Mouse (Mus musculus) embryonic facial prominence, embryonic 15.5 days (tissue): Measurements from ENCODE around the gene Sbk2. TPM values are rescaled to one million over a fixed set of nuclear protein-coding genes. Genes with fewer than 3 reads are reported as not detected.

Experiments
- ATAC-seq: fragments of 200-750 bp; cut with Nextera tagmentation; 2 replicates; pipeline ENCODE4 v1.8.0; 2017; ENCODE audit warnings: low read depth, moderate TSS enrichment; ENCODE audit not compliant: insufficient number of reproducible peaks, low FRiP score, low TSS enrichment
- H3K27ac ChIP-seq: fragments of 300-500 bp; sonication (generic); replicated peaks from 2 replicates; pipeline ENCODE4 v1.5.1; 2015; ENCODE audit warnings: mild to moderate bottlenecking, inconsistent platforms
- H3K27me3 ChIP-seq: fragments of 300-500 bp; sonication (generic); 2 replicates; pipeline ENCODE4 v1.6.1; 2015; ENCODE audit warnings: inconsistent platforms
- H3K36me3 ChIP-seq: fragments of 300-500 bp; sonication (generic); 2 replicates; pipeline ENCODE4 v1.6.1; 2015; ENCODE audit warnings: mild to moderate bottlenecking, inconsistent platforms
- H3K4me1 ChIP-seq: fragments of 300-500 bp; sonication (generic); 2 replicates; pipeline ENCODE4 v1.6.1; 2015; ENCODE audit warnings: inconsistent platforms
- H3K4me2 ChIP-seq: fragments of 300-500 bp; sonication (generic); replicated peaks from 2 replicates; pipeline ENCODE4 v1.6.1; 2015; ENCODE audit warnings: mild to moderate bottlenecking, inconsistent platforms
- H3K4me3 ChIP-seq: fragments of 300-500 bp; sonication (generic); replicated peaks from 2 replicates; pipeline ENCODE4 v1.5.1; 2015; ENCODE audit warnings: mild to moderate bottlenecking, inconsistent platforms
- H3K9ac ChIP-seq: fragments of 300-500 bp; sonication (generic); 2 replicates; pipeline ENCODE4 v1.6.1; 2015; ENCODE audit warnings: inconsistent platforms
- H3K9me3 ChIP-seq: fragments of 300-500 bp; sonication (generic); replicated peaks from 2 replicates; pipeline ENCODE4 v1.6.1; 2016; ENCODE audit warnings: inconsistent platforms
- WGBS: fragments of 180-500 bp; shearing (Covaris S2); methylation state at CpG from one replicate; pipeline ENCODE4 v1.1.7; 2015; 5-methylcytosine and 5-hydroxymethylcytosine counted together
- polyA plus RNA-seq: library from polyadenylated mRNA; unstranded; fragments of >200 nt; fragmentation: Nextera tagmentation; extraction: Ambion mirVana; gene quantifications from 2 replicates; pipeline ENCODE4 v1.2.1, GENCODE M21; 2015

The Sbk2 gene
- polyA plus RNA-seq, 1 experiment from 2014 or later: 0.32 TPM

GRCm38 (mm10) chr7:4988250-4988649, 24.0 kb upstream of the Sbk2 start:
- no peak overlapping the region for H3K4me2 ChIP-seq
- peaks cover 21% of the 10 kb centered on the region for H3K36me3 ChIP-seq
- H3K9ac ChIP-seq: no peak overlapping the region
- H3K4me3 ChIP-seq: no peak overlapping the region
- H3K27ac ChIP-seq: no peak overlapping the region
- 59% methylated on average over 2 of the region's 2 CpGs for WGBS
- no peaks in the 10 kb centered on the region; the same call in 1 of the 2 replicates for H3K4me1 ChIP-seq
- H3K27me3 ChIP-seq: no peaks in the 10 kb centered on the region
- H3K9me3 ChIP-seq: no peaks in the 10 kb centered on the region
- no peak for ATAC-seq

- Histone ChIP-seq H3K9ac (no peak overlapping the region), H3K9me3 (no peaks in the 10 kb centered on the region), H3K27ac (no peak overlapping the region), H3K27me3 (no peaks in the 10 kb centered on the region), H3K4me1 (no peaks in the 10 kb centered on the region), H3K4me3 (no peak overlapping the region), H3K36me3 (no peaks in the 10 kb centered on the region), H3K4me2 (no peak overlapping the region)
- 88% methylated on average over 7 of the region's 7 CpGs for WGBS
- ATAC-seq: no peak
Measured at GRCm38 (mm10) chr7:4976832-4977231, 12.6 kb upstream of the Sbk2 start.

GRCm38 (mm10) chr7:4975455-4975854, 11.2 kb upstream of the Sbk2 start:
- WGBS: 49% methylated on average over 4 of the region's 4 CpGs
- H3K4me1 ChIP-seq: no peaks in the 10 kb centered on the region

GRCm38 (mm10) chr7:4972321-4973047, 8.3 kb upstream of the Sbk2 start:
- H3K4me3 ChIP-seq: no peak overlapping the region
- no peaks in the 10 kb centered on the region for H3K4me1 ChIP-seq
- no peaks in the 10 kb centered on the region for H3K36me3 ChIP-seq
- no peak overlapping the region for H3K9ac ChIP-seq
- H3K4me2 ChIP-seq: no peak overlapping the region
- no peaks in the 10 kb centered on the region for H3K9me3 ChIP-seq
- WGBS: 65% methylated on average over 18 of the region's 18 CpGs
- peak; percentile 61; the same call in 1 of the 2 replicates for ATAC-seq
- H3K27ac ChIP-seq: no peak overlapping the region
- no peaks in the 10 kb centered on the region for H3K27me3 ChIP-seq

More at GRCm38 (mm10) chr7:4975455-4975854, 11.2 kb upstream of the Sbk2 start:
- ATAC-seq: no peak
- Histone ChIP-seq H3K4me3 (no peak overlapping the region), H3K36me3 (no peaks in the 10 kb centered on the region), H3K27me3 (no peaks in the 10 kb centered on the region), H3K27ac (no peak overlapping the region), H3K9ac (no peak overlapping the region), H3K9me3 (no peaks in the 10 kb centered on the region), H3K4me2 (no peak overlapping the region)

- 17% methylated on average over 7 of the region's 7 CpGs for WGBS
- no peaks in the 10 kb centered on the region for H3K4me1 ChIP-seq
- H3K4me2 ChIP-seq: no peak overlapping the region
- H3K9ac ChIP-seq: no peak overlapping the region
- no peak overlapping the region for H3K4me3 ChIP-seq
- no peaks in the 10 kb centered on the region for H3K27me3 ChIP-seq
- no peaks in the 10 kb centered on the region for H3K9me3 ChIP-seq
- ATAC-seq: no peak
- H3K36me3 ChIP-seq: no peaks in the 10 kb centered on the region
- no peak overlapping the region for H3K27ac ChIP-seq
Measured at GRCm38 (mm10) chr7:4971710-4972109, 7.5 kb upstream of the Sbk2 start.

GRCm38 (mm10) chr7:4971068-4971467, 6.9 kb upstream of the Sbk2 start, which contains the start of gene Sbk3:
Gene Sbk3, minus strand, starts transcription at chr7:4971168.
- H3K9ac ChIP-seq: no peak within 1 kb of the TSS
- no peak within 1 kb of the TSS for H3K4me2 ChIP-seq
- WGBS: 45% methylated on average over 6 of the region's 6 CpGs
- no peak for ATAC-seq
- H3K4me1 ChIP-seq: no peaks in the 10 kb centered on the region
- no peaks in the 10 kb centered on the region for H3K36me3 ChIP-seq
- H3K4me3 ChIP-seq: no peak within 1 kb of the TSS
- no peaks in the 10 kb centered on the region for H3K9me3 ChIP-seq
- no peak within 1 kb of the TSS for H3K27ac ChIP-seq
- H3K27me3 ChIP-seq: no peaks in the 10 kb centered on the region

- 77% methylated on average over 5 of the region's 5 CpGs for WGBS
- no peak overlapping the region for H3K4me3 ChIP-seq
- H3K4me1 ChIP-seq: peaks cover 7% of the 10 kb centered on the region
- no peak overlapping the region for H3K9ac ChIP-seq
- H3K27ac ChIP-seq: no peak overlapping the region
- H3K27me3 ChIP-seq: no peaks in the 10 kb centered on the region
- no peak overlapping the region for H3K4me2 ChIP-seq
- H3K9me3 ChIP-seq: no peaks in the 10 kb centered on the region
- no peaks in the 10 kb centered on the region for H3K36me3 ChIP-seq
- ATAC-seq: no peak
Measured at GRCm38 (mm10) chr7:4964988-4965387, 782 bp upstream of the Sbk2 start.

- no peak overlapping the region for H3K4me3 ChIP-seq
- no peaks in the 10 kb centered on the region for H3K27me3 ChIP-seq
- WGBS: 50% methylated on average over 5 of the region's 5 CpGs
- no peaks in the 10 kb centered on the region for H3K36me3 ChIP-seq
- H3K4me1 ChIP-seq: peaks cover 7% of the 10 kb centered on the region
- no peak overlapping the region for H3K9ac ChIP-seq
- H3K4me2 ChIP-seq: no peak overlapping the region
- H3K27ac ChIP-seq: no peak overlapping the region
- H3K9me3 ChIP-seq: no peaks in the 10 kb centered on the region
- no peak for ATAC-seq
Measured at GRCm38 (mm10) chr7:4963527-4963926, 679 bp downstream of the Sbk2 start.

- 0 out of 2 replicates have a peak, but pooled peaks cover 3% of the 10 kb centered on the region for H3K4me1 ChIP-seq
- no peak overlapping the region for H3K4me2 ChIP-seq
- no peaks in the 10 kb centered on the region for H3K9me3 ChIP-seq
- 71% methylated on average over 10 of the region's 10 CpGs for WGBS
- no peaks in the 10 kb centered on the region for H3K27me3 ChIP-seq
- no peak for ATAC-seq
- no peak overlapping the region for H3K27ac ChIP-seq
- H3K9ac ChIP-seq: no peak overlapping the region
- H3K36me3 ChIP-seq: no peaks in the 10 kb centered on the region
- H3K4me3 ChIP-seq: no peak overlapping the region
Measured at GRCm38 (mm10) chr7:4957361-4957760, 6.8 kb downstream of the Sbk2 start.

GRCm38 (mm10) chr7:4953815-4954445, 10.3 kb downstream of the Sbk2 start:
- Histone ChIP-seq H3K27me3 (no peaks in the 10 kb centered on the region), H3K4me2 (no peak overlapping the region), H3K9me3 (no peaks in the 10 kb centered on the region), H3K9ac (no peak overlapping the region), H3K36me3 (no peaks in the 10 kb centered on the region), H3K4me3 (no peak overlapping the region), H3K27ac (no peak overlapping the region), H3K4me1 (0 out of 2 replicates have a peak, but pooled peaks cover 3% of the 10 kb centered on the region)
- ATAC-seq: no peak
- WGBS: 26% methylated on average over 10 of the region's 10 CpGs

GRCm38 (mm10) chr7:4950561-4951342, 13.5 kb downstream of the Sbk2 start:
- H3K4me3 ChIP-seq: no peak overlapping the region
- no peak for ATAC-seq
- H3K36me3 ChIP-seq: no peaks in the 10 kb centered on the region
- no peak overlapping the region for H3K4me2 ChIP-seq
- H3K27ac ChIP-seq: no peak overlapping the region
- H3K4me1 ChIP-seq: 0 out of 2 replicates have a peak, but pooled peaks cover 3% of the 10 kb centered on the region
- WGBS: 81% methylated on average over 19 of the region's 19 CpGs
- no peaks in the 10 kb centered on the region for H3K9me3 ChIP-seq
- no peak overlapping the region for H3K9ac ChIP-seq
- no peaks in the 10 kb centered on the region for H3K27me3 ChIP-seq
